Mouse (Mus musculus): ENCODE data around the gene Kcnk13. TPM values are rescaled to one million over a fixed set of nuclear protein-coding genes. Genes with fewer than 3 reads are reported as not detected.

Kcnk13 gene
- polyA plus RNA-seq, 1 experiment: 0.38 TPM

- WGBS: 82% methylated on average over 7 of the region's 7 CpGs
- TF ChIP-seq POLR2A (IDR thresholded peaks at IDR 0.05; ENCODE audit: low read depth, low read length) (no peak), CTCF (IDR thresholded peaks at IDR 0.05; ENCODE audit: extremely low read depth, insufficient read length, insufficient replicate concordance, low read depth, low read length) (no peak)
- Histone ChIP-seq H3K27me3 (ENCODE audit: control insufficient read depth, insufficient read depth, low read length) (no peaks in the 10 kb centered on the region), H3K4me3 (ENCODE audit: low read depth, low read length) (no peak overlapping the region), H3K36me3 (ENCODE audit: control insufficient read depth, insufficient read depth, low read length) (no peaks in the 10 kb centered on the region), H3K27ac (ENCODE audit: insufficient read depth, low read depth, low read length) (no peak overlapping the region), H3K4me1 (ENCODE audit: control insufficient read depth, insufficient read depth, insufficient read length, low read length) (no peaks in the 10 kb centered on the region)
These were observed 36.1 kb downstream of the Kcnk13 start for GRCm38 (mm10) chr12:100000381-100000780.

- H3K4me1 ChIP-seq (ENCODE audit: control insufficient read depth, insufficient read depth, insufficient read length, low read length): no peaks in the 10 kb centered on the region
- WGBS: 86% methylated on average over 3 of the region's 3 CpGs
- no peak overlapping the region for H3K4me3 ChIP-seq (ENCODE audit: low read depth, low read length)
- no peak overlapping the region for H3K27ac ChIP-seq (ENCODE audit: insufficient read depth, low read depth, low read length)
- no peaks in the 10 kb centered on the region for H3K27me3 ChIP-seq (ENCODE audit: control insufficient read depth, insufficient read depth, low read length)
- no peak for TF ChIP-seq CTCF (IDR thresholded peaks at IDR 0.05; ENCODE audit: extremely low read depth, insufficient read length, insufficient replicate concordance, low read depth, low read length)
- no peak for TF ChIP-seq POLR2A (IDR thresholded peaks at IDR 0.05; ENCODE audit: low read depth, low read length)
- no peaks in the 10 kb centered on the region for H3K36me3 ChIP-seq (ENCODE audit: control insufficient read depth, insufficient read depth, low read length)
These were observed 36.9 kb downstream of the Kcnk13 start for GRCm38 (mm10) chr12:100001246-100001645.

GRCm38 (mm10) chr12:100001910-100002309, 37.6 kb downstream of the Kcnk13 start:
- H3K27ac ChIP-seq (ENCODE audit: insufficient read depth, low read depth, low read length): no peak overlapping the region
- no peak overlapping the region for H3K4me3 ChIP-seq (ENCODE audit: low read depth, low read length)
- no peaks in the 10 kb centered on the region for H3K27me3 ChIP-seq (ENCODE audit: control insufficient read depth, insufficient read depth, low read length)
- TF ChIP-seq CTCF (IDR thresholded peaks at IDR 0.05; ENCODE audit: extremely low read depth, insufficient read length, insufficient replicate concordance, low read depth, low read length): no peak
- no peak for TF ChIP-seq POLR2A (IDR thresholded peaks at IDR 0.05; ENCODE audit: low read depth, low read length)
- H3K36me3 ChIP-seq (ENCODE audit: control insufficient read depth, insufficient read depth, low read length): no peaks in the 10 kb centered on the region
- no peaks in the 10 kb centered on the region for H3K4me1 ChIP-seq (ENCODE audit: control insufficient read depth, insufficient read depth, insufficient read length, low read length)
- 80% methylated on average over 3 of the region's 3 CpGs for WGBS

- Histone ChIP-seq H3K36me3 (ENCODE audit: control insufficient read depth, insufficient read depth, low read length) (no peaks in the 10 kb centered on the region), H3K27ac (ENCODE audit: insufficient read depth, low read depth, low read length) (no peak overlapping the region), H3K4me3 (ENCODE audit: low read depth, low read length) (no peak overlapping the region), H3K4me1 (ENCODE audit: control insufficient read depth, insufficient read depth, insufficient read length, low read length) (no peaks in the 10 kb centered on the region), H3K27me3 (ENCODE audit: control insufficient read depth, insufficient read depth, low read length) (no peaks in the 10 kb centered on the region)
- TF ChIP-seq CTCF (IDR thresholded peaks at IDR 0.05; ENCODE audit: extremely low read depth, insufficient read length, insufficient replicate concordance, low read depth, low read length) (no peak), POLR2A (IDR thresholded peaks at IDR 0.05; ENCODE audit: low read depth, low read length) (no peak)
- WGBS: 53% methylated on average over 8 of the region's 8 CpGs
These were observed 38.8 kb downstream of the Kcnk13 start for GRCm38 (mm10) chr12:100002914-100003587.

- 69% methylated on average over 5 of the region's 5 CpGs for WGBS
- Histone ChIP-seq H3K36me3 (ENCODE audit: control insufficient read depth, insufficient read depth, low read length) (no peaks in the 10 kb centered on the region), H3K4me3 (ENCODE audit: low read depth, low read length) (no peak overlapping the region), H3K27ac (ENCODE audit: insufficient read depth, low read depth, low read length) (no peak overlapping the region), H3K27me3 (ENCODE audit: control insufficient read depth, insufficient read depth, low read length) (no peaks in the 10 kb centered on the region), H3K4me1 (ENCODE audit: control insufficient read depth, insufficient read depth, insufficient read length, low read length) (no peaks in the 10 kb centered on the region)
- no peak for TF ChIP-seq CTCF (IDR thresholded peaks at IDR 0.05; ENCODE audit: extremely low read depth, insufficient read length, insufficient replicate concordance, low read depth, low read length)
- no peak for TF ChIP-seq POLR2A (IDR thresholded peaks at IDR 0.05; ENCODE audit: low read depth, low read length)
These were observed 41.0 kb downstream of the Kcnk13 start for GRCm38 (mm10) chr12:100005285-100005684.

GRCm38 (mm10) chr12:100006681-100007080, 42.4 kb downstream of the Kcnk13 start:
- TF ChIP-seq CTCF (IDR thresholded peaks at IDR 0.05; ENCODE audit: extremely low read depth, insufficient read length, insufficient replicate concordance, low read depth, low read length) (no peak), POLR2A (IDR thresholded peaks at IDR 0.05; ENCODE audit: low read depth, low read length) (no peak)
- Histone ChIP-seq H3K27ac (ENCODE audit: insufficient read depth, low read depth, low read length) (no peak overlapping the region), H3K4me1 (ENCODE audit: control insufficient read depth, insufficient read depth, insufficient read length, low read length) (no peaks in the 10 kb centered on the region), H3K36me3 (ENCODE audit: control insufficient read depth, insufficient read depth, low read length) (no peaks in the 10 kb centered on the region), H3K27me3 (ENCODE audit: control insufficient read depth, insufficient read depth, low read length) (no peaks in the 10 kb centered on the region), H3K4me3 (ENCODE audit: low read depth, low read length) (no peak overlapping the region)
- 69% methylated on average over 2 of the region's 2 CpGs for WGBS

GRCm38 (mm10) chr12:100012839-100013238, 48.5 kb downstream of the Kcnk13 start:
- Histone ChIP-seq H3K4me3 (ENCODE audit: low read depth, low read length) (no peak overlapping the region), H3K36me3 (ENCODE audit: control insufficient read depth, insufficient read depth, low read length) (no peaks in the 10 kb centered on the region), H3K4me1 (ENCODE audit: control insufficient read depth, insufficient read depth, insufficient read length, low read length) (no peaks in the 10 kb centered on the region), H3K27me3 (ENCODE audit: control insufficient read depth, insufficient read depth, low read length) (no peaks in the 10 kb centered on the region), H3K27ac (ENCODE audit: insufficient read depth, low read depth, low read length) (no peak overlapping the region)
- no peak for TF ChIP-seq CTCF (IDR thresholded peaks at IDR 0.05; ENCODE audit: extremely low read depth, insufficient read length, insufficient replicate concordance, low read depth, low read length)
- 79% methylated on average over 3 of the region's 3 CpGs for WGBS

Data from small intestine, adult 2 months (tissue).